Mouse (Mus musculus) heart, postnatal 0 days (tissue): Measurements from ENCODE around the gene A330070K13Rik.

ENCODE experiments used
- CTCF ChIP-seq: IDR thresholded peaks from 2 replicates; pipeline ENCODE4 v1.5.1; 2016; ENCODE audit warnings: antibody characterized with exemption, control low read depth, low read depth
- EP300 ChIP-seq: IDR thresholded peaks from 2 replicates; pipeline ENCODE4 v1.6.1; 2016; ENCODE audit warnings: antibody characterized with exemption, low read depth

- TF ChIP-seq CTCF (no peak), EP300 (no peak)
Measured at GRCm38 (mm10) chr5:130345871-130346270, 38.6 kb downstream of the A330070K13Rik start.
